ENCODE assay signal across 23 mouse cellular contexts in genomic region chr5:35304191-35304590, GRCm38 (mm10). TPM values are rescaled to one million over a fixed set of nuclear protein-coding genes. Genes with fewer than 3 reads are reported as not detected.
DNase-seq lines count a peak whose midpoint lies in the region; ATAC-seq and TF ChIP-seq lines count a peak whose summit lies in the region.
"Had no signal": no experiment of that assay in that cellular context is flagged by ENCODE, and none has a peak within 500 bp of the region (broad histone marks: within the 10 kb centered on the region; RNA-seq: fewer than 3 reads in every experiment).

No protein-coding gene starts in this region.

- no peaks in the 10 kb centered on the region; the same call in 1 of the 2 replicates for H3K27me3 ChIP-seq in midbrain, postnatal 0 days (ENCODE audit: insufficient read depth, low read length)
- no peaks in the 10 kb centered on the region for H3K27me3 ChIP-seq in midbrain, embryonic 16.5 days (ENCODE audit: control insufficient read depth, insufficient read depth, low read depth, low read length)
- H3K27me3 ChIP-seq: embryonic facial prominence, embryonic 12.5 days; forebrain, embryonic 15.5 days had no signal

- H3K36me3 ChIP-seq in midbrain, postnatal 0 days (ENCODE audit: insufficient read depth, low read length), result no peaks in the 10 kb centered on the region
- no peaks in the 10 kb centered on the region for H3K36me3 ChIP-seq in midbrain, embryonic 16.5 days (ENCODE audit: control insufficient read depth, insufficient read depth, low read length)
- H3K36me3 ChIP-seq: embryonic facial prominence, embryonic 10.5 days; embryonic facial prominence, embryonic 12.5 days; forebrain, embryonic 15.5 days; G1E had no signal

- WGBS in midbrain, postnatal 0 days, result 75% methylated on average over 3 of the region's 3 CpGs
- WGBS in midbrain, embryonic 16.5 days, result 87% methylated on average over 3 of the region's 3 CpGs

- H3K9ac ChIP-seq in midbrain, postnatal 0 days (replicated peaks; ENCODE audit: low read length, poor library complexity, severe bottlenecking), result no peak overlapping the region
- no peak overlapping the region for H3K9ac ChIP-seq in midbrain, embryonic 16.5 days (ENCODE audit: low read depth, low read length)
- H3K9ac ChIP-seq: embryonic facial prominence, embryonic 12.5 days; forebrain, embryonic 13.5 days; forebrain, embryonic 15.5 days; forebrain, postnatal 0 days had no signal

- TF ChIP-seq CTCF in midbrain, postnatal 0 days (IDR thresholded peaks at IDR 0.05), result no peak

- ATAC-seq in cerebellum, adult (ENCODE audit: insufficient number of reproducible peaks, low FRiP score, low TSS enrichment), result no peak
- ATAC-seq in midbrain, postnatal 0 days (ENCODE audit: low FRiP score), result no peak
- ATAC-seq in midbrain, embryonic 16.5 days, result no peak
- ATAC-seq: activated CD4-positive, CD25-positive, alpha-beta regulatory T cell, adult 4 months; CD4-positive, CD25-positive, alpha-beta regulatory T cell, adult 4 months; forebrain, embryonic 13.5 days; forebrain, embryonic 15.5 days; forebrain, postnatal 0 days; Patski had no signal

- H3K4me2 ChIP-seq in midbrain, postnatal 0 days (ENCODE audit: low read depth, low read length, poor library complexity, severe bottlenecking), result no peak overlapping the region
- no peak overlapping the region for H3K4me2 ChIP-seq in midbrain, embryonic 16.5 days (ENCODE audit: low read length)
- H3K4me2 ChIP-seq: embryonic facial prominence, embryonic 12.5 days; forebrain, embryonic 13.5 days; forebrain, embryonic 15.5 days had no signal

- intact Hi-C loops in left cerebral cortex, postnatal 4 days (cut with DNase I), result no loop called here

- no peak overlapping the region for H3K4me3 ChIP-seq in midbrain, postnatal 0 days (ENCODE audit: low read depth, low read length)
- H3K4me3 ChIP-seq in midbrain, embryonic 16.5 days (ENCODE audit: low read depth, low read length), result no peak overlapping the region
- H3K4me3 ChIP-seq: embryonic facial prominence, embryonic 10.5 days; embryonic facial prominence, embryonic 12.5 days; forebrain, embryonic 13.5 days; forebrain, embryonic 15.5 days had no signal

- H3K4me1 ChIP-seq in midbrain, postnatal 0 days (ENCODE audit: insufficient read depth, low read length), result no peaks in the 10 kb centered on the region
- H3K4me1 ChIP-seq in midbrain, embryonic 16.5 days (ENCODE audit: control insufficient read depth, insufficient read depth, low read length), result no peaks in the 10 kb centered on the region
- H3K4me1 ChIP-seq: embryonic facial prominence, embryonic 10.5 days; embryonic facial prominence, embryonic 12.5 days had no signal

- peak; percentile 41 for DNase-seq in cerebellum, adult 11-12 months
- DNase-seq in cerebellum, adult 8-10 months, result no peak
- DNase-seq in cerebellum, postnatal 10 days, result peak; percentile 62 to 67
- peak; percentile 53 for DNase-seq in left cerebral cortex, postnatal 4 days
- no peak for DNase-seq in left cerebral cortex, adult 8-10 months (ENCODE audit: low spot score in 2 of 2)
- peak; percentile 48 for DNase-seq in midbrain, postnatal 0 days (ENCODE audit: low spot score)
- DNase-seq: adrenal gland, adult 8-10 months; adrenal gland, postnatal 14 days; adrenal gland, postnatal 36 days; B cell, adult 2 months; cerebellum, adult 11 months; forebrain, postnatal 0 days had no signal

- no peaks in the 10 kb centered on the region for H3K9me3 ChIP-seq in midbrain, postnatal 0 days (ENCODE audit: low read length)
- H3K9me3 ChIP-seq in midbrain, embryonic 16.5 days (replicated peaks; ENCODE audit: control insufficient read depth, low read length, poor library complexity, severe bottlenecking), result no peaks in the 10 kb centered on the region
- H3K9me3 ChIP-seq: embryonic facial prominence, embryonic 10.5 days; embryonic facial prominence, embryonic 12.5 days; forebrain, embryonic 13.5 days; forebrain, embryonic 15.5 days; G1E had no signal

- no peak overlapping the region for H3K27ac ChIP-seq in midbrain, postnatal 0 days (ENCODE audit: low read depth, low read length)
- H3K27ac ChIP-seq in midbrain, embryonic 16.5 days (ENCODE audit: low read length), result no peak overlapping the region
- H3K27ac ChIP-seq: embryonic facial prominence, embryonic 10.5 days; embryonic facial prominence, embryonic 12.5 days; forebrain, embryonic 13.5 days; forebrain, embryonic 15.5 days had no signal

RNA-seq across cellular contexts. Expression of gene Adra2c, which starts 26.1 kb away (rescaled TPM):
- total RNA-seq in left cerebral cortex, postnatal 4 days (2021), result 1 to 10 TPM; 6.4 to 7.8 TPM
- total RNA-seq in left cerebral cortex, adult 8-10 months (2022), result 10 to 100 TPM; 22.2 to 26.8 (median 24.4) TPM
- total RNA-seq in midbrain, postnatal 0 days (2014; rRNA removed), result 7.4 and 10.5 TPM in 2 replicates
- 0.79 and 0.96 TPM in 2 replicates for polyA plus RNA-seq in midbrain, postnatal 0 days (2015; fragmentation: Nextera tagmentation; extraction: Ambion mirVana)
- polyA plus RNA-seq in midbrain, embryonic 16.5 days (2015; fragmentation: Nextera tagmentation; extraction: Ambion mirVana), result 0.36 and 0.39 TPM in 2 replicates
- total RNA-seq: CH12.LX had no signal
- polyA plus RNA-seq: activated CD4-positive, CD25-positive, alpha-beta regulatory T cell, adult 4 months; CD4-positive, CD25-positive, alpha-beta regulatory T cell, adult 4 months; embryonic facial prominence, embryonic 10.5 days; G1E had no signal

Comparison
In these comparisons a context has a peak if more than half of its experiments do, and no peak if none do; other contexts are left out.
1. DNase-seq: peak in cerebellum, adult 11-12 months (single experiment), cerebellum, postnatal 10 days (2 of 2), left cerebral cortex, postnatal 4 days (single experiment) and midbrain, postnatal 0 days (single experiment); none in cerebellum, adult 8-10 months (single experiment) and left cerebral cortex, adult 8-10 months (0 of 2).